In genomic region chr2:30436156-30436545, GRCm38 (mm10) we compare ENCODE assay signal across 9 mouse cellular contexts. TPM values are rescaled to one million over a fixed set of nuclear protein-coding genes. Genes with fewer than 3 reads are reported as not detected.
DNase-seq lines count a peak whose midpoint lies in the region; TF ChIP-seq lines count a peak whose summit lies in the region.
"Had no signal": no experiment of that assay in that cellular context is flagged by ENCODE, and none has a peak within 500 bp of the region (broad histone marks: within the 10 kb centered on the region; RNA-seq: fewer than 3 reads in every experiment).

No protein-coding gene starts in this region.

- TF ChIP-seq CTCF in testis, adult 2 months (IDR thresholded peaks at IDR 0.05; ENCODE audit: control insufficient read depth, insufficient read depth, insufficient replicate concordance, low read depth, low read length) = peak; percentile 36; the same call in 1 of the 2 replicates

- peaks cover 9% of the 10 kb centered on the region for H3K36me3 ChIP-seq in testis, adult 2 months (ENCODE audit: control insufficient read depth, insufficient read depth, low read length)

- TF ChIP-seq POLR2A in testis, adult 2 months (IDR thresholded peaks at IDR 0.05; ENCODE audit: control insufficient read depth, low read depth, low read length) = no peak

- H3K4me3 ChIP-seq in testis, adult 2 months (ENCODE audit: control insufficient read depth, low read depth, low read length) = no peak overlapping the region

- H3K4me1 ChIP-seq in testis, adult 2 months (ENCODE audit: control insufficient read depth, insufficient read depth, low read length) = no peaks in the 10 kb centered on the region; the same call in none of the 2 replicates

- peak; percentile 47 for DNase-seq in gastrocnemius, adult 18-20 months (ENCODE audit: low spot score)
- DNase-seq in gastrocnemius, postnatal 10 days = no peak
- no peak for DNase-seq in testis, postnatal 14 days (ENCODE audit: low spot score)
- peak; percentile 80 to 86 for DNase-seq in kidney, adult 8-10 months
- DNase-seq in testis, postnatal 10 days (ENCODE audit: low spot score) = peak; percentile 74
- no peak for DNase-seq in cerebellum, adult 9-11 months
- no peak for DNase-seq in spleen, adult 12 weeks (ENCODE audit: low spot score)

- no peak overlapping the region for H3K27ac ChIP-seq in testis, adult 2 months (ENCODE audit: control insufficient read depth, insufficient read depth, low read depth, low read length)

- H3K27me3 ChIP-seq in testis, adult 2 months (ENCODE audit: control insufficient read depth, insufficient read depth, low read length) = no peaks in the 10 kb centered on the region

RNA-seq across cellular contexts. Expression of gene Ptpa, which starts 20.3 kb away (rescaled TPM):
- 10 to 100 TPM; 62.9 to 65.1 TPM for total RNA-seq in gastrocnemius, adult 18-20 months (2021)
- 100 to 1,000 TPM in 1 of 2 experiments, 10 to 100 TPM in 1; 95.1 to 101 TPM for total RNA-seq in gastrocnemius, postnatal 10 days (2021)
- 87.3 and 106 TPM in 2 replicates for polyA plus RNA-seq in testis, adult 2 months (2012; rRNA removed)

RNA-seq across cellular contexts. Expression of gene Crat, which starts 20.5 kb away (rescaled TPM):
- total RNA-seq in gastrocnemius, adult 18-20 months (2021) = 100 to 1,000 TPM; 378 to 382 TPM
- total RNA-seq in gastrocnemius, postnatal 10 days (2021) = 100 to 1,000 TPM; 228 to 262 TPM
- polyA plus RNA-seq in testis, adult 2 months (2012; rRNA removed) = 591 and 623 TPM in 2 replicates

RNA-seq across cellular contexts. Expression of gene Ier5l, which starts 37.9 kb away (rescaled TPM):
- 1 to 10 TPM; 1.0 to 1.7 TPM for total RNA-seq in gastrocnemius, adult 18-20 months (2021)
- 1 to 10 TPM; 4.8 to 7.4 TPM for total RNA-seq in gastrocnemius, postnatal 10 days (2021)
- 2.2 and 2.8 TPM in 2 replicates for polyA plus RNA-seq in testis, adult 2 months (2012; rRNA removed)
- total RNA-seq: G1E had no signal
- polyA plus RNA-seq: G1E had no signal

RNA-seq across cellular contexts. Expression of gene Dolpp1, which starts 44.1 kb away (rescaled TPM):
- total RNA-seq in gastrocnemius, adult 18-20 months (2021) = 1 to 10 TPM; 4.9 to 6.9 TPM
- 10 to 100 TPM; 10.9 to 14.3 TPM for total RNA-seq in gastrocnemius, postnatal 10 days (2021)
- polyA plus RNA-seq in testis, adult 2 months (2012; rRNA removed) = 27.3 and 32.6 TPM in 2 replicates

Comparison
In these comparisons a context has a peak if more than half of its experiments do, and no peak if none do; other contexts are left out.
1. DNase-seq: peak in gastrocnemius, adult 18-20 months (single experiment), kidney, adult 8-10 months (2 of 2) and testis, postnatal 10 days (single experiment); none in gastrocnemius, postnatal 10 days (single experiment), testis, postnatal 14 days (single experiment), cerebellum, adult 9-11 months (single experiment) and spleen, adult 12 weeks (single experiment).